Mouse (Mus musculus) cerebellum, postnatal 10 days (tissue): ENCODE results near the gene Il2rg.

ENCODE experiments used
- DNase-seq, 2 experiments: peaks; one replicate each; pipeline ENCODE4 v3.0.0; 2021; ENCODE audit warnings: mixed read lengths in 2 of 2

Gene Il2rg

DNA sequence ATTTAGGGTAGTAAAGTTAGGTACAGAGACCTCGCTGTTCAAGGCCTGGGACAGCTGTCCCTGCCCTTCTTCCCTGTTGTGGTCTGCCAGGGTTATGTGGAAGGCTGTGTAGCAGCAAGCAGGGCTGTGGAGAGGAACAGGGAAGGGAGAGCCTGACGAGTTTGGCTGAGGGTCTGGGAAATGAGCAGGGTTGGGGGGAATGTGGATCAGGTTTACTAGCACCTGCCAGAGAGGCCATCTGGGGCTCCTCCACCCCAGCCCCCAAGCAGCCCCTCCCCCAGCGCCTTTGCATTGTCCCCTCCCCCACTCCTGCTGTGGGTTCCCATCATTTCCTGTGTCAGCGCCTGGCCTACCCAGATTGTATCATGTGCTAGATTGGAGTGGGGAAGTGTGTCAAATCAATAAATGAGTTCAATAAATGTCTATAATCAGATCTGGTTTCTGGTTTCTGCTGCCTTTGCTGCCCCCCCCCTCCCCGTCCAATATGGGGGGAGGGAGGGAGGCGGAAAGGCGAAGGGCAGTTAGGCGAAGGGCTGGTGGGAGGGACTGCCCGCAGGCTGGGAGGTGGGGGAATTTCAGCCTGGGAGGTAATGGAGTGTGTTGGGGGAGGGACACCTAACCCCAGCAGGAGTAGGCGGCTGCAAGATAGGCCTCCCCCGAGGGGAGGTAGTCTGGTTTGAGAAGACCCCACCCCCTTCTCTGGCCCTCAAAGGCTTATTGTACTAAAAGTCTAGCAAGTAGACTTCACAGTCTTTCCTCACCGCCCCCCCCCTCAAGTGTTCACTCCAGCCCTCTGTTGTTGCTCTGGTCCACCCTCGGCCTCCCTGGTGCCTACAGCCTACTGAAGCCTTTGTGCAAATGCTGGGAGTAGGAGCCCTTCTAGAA lies 7.4 kb downstream of the Il2rg start:
- DNase-seq: peak; percentile 64 to 67

GRCm38 (mm10) chrX:101256603-101257002 lies 11.5 kb downstream of the Il2rg start:
- peak; percentile 20 to 33 for DNase-seq

- DNase-seq: peak; percentile 12 to 21
Measured at GRCm38 (mm10) chrX:101254740-101255139, 13.3 kb downstream of the Il2rg start.

- peak; percentile 86 to 93 for DNase-seq
Measured at GRCm38 (mm10) chrX:101253952-101254729, 13.9 kb downstream of the Il2rg start, which contains the start of gene Foxo4. TSS of gene Foxo4 (plus strand) at chrX:101254528.

GRCm38 (mm10) chrX:101245011-101245410 lies 23.0 kb downstream of the Il2rg start:
- DNase-seq: no peak

DNA sequence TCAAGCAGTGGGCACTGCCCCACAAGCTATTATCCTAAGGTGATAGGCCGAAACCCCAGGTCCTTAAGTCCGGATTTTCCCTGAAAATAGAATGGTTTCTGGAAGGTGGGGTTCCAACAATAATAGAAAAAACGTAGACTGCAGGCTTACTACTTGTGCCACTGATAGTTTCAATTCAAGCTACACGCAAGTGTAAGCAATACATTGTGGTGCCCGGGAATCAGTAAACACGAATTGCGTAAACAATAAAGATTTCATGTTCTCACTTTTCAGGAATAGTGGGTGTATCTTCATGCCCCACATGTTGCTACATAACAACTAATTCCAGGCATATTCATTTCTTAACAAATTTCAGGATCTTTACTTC lies 45.3 kb downstream of the Il2rg start:
- no peak for DNase-seq

GRCm38 (mm10) chrX:101221834-101222795 lies 45.9 kb downstream of the Il2rg start, which contains the start of gene Snx12:
TSS of gene Snx12 (minus strand) at chrX:101222563.
- DNase-seq: peak; percentile 88 to 91
